Mouse (Mus musculus): Measurements from ENCODE around the gene Nfatc3.

DNA sequence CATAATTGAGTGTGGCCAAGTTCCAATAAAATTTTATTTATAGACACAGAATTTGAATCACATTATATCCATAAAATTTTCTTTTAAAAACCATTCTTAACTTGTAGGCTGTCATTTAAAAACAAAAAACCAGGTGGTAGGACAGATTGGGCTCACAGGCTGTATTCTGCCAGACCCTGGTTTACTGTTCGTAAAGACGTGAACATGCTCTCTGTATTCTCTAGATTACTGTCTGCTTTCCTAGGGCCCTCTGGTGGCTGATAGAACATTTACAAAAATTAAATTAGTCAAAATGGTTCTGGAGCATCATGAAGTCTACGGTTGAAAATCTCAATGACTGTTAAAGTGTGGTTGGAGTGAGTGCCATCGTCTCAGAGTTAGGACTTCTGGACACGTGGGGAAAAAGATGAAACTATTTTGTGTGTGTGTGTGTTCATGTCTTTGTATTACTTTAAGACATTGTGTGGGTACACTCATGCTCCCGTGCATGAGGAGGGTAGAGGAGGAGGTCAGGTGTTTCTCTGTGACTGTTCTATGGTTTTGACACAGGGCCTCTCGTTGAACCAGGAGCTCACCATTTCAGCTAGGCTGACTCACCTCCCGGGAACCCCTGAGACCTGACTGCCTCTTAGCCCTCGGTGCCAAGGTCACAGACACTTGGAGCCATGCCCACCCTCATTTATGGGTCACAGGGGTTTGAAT lies 16.7 kb downstream of the Nfatc3 start:
- TF ChIP-seq POLR2A (IDR thresholded peaks at IDR 0.05; ENCODE audit: insufficient read depth, low read length) (no peak), CTCF (IDR thresholded peaks at IDR 0.05; ENCODE audit: low read depth, low read length) (no peak), EP300 (IDR thresholded peaks at IDR 0.05; ENCODE audit: insufficient read depth, low read depth, low read length) (no peak)
